Comparison of ENCODE assay signal across 8 mouse cellular contexts in the genomic region with DNA sequence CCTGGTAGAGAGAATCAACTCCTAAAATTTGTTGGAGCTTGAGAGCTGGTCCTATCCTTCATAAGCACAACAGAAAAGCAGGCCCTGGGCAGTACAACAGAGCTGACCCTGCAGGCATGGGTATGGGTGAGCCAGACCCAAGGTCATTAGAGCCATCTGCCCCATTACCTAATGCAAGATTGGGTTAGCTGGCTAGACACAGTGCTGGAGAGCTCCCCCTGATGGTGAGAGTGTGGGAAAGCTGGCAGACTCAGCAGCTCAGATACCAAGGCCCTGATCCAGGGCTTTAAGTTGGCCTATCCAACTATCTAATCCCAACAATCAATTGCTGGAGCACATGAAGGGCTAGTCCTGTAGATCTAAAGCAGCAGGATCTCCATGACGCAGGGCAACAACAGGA. TPM values are rescaled to one million over a fixed set of nuclear protein-coding genes. Genes with fewer than 3 reads are reported as not detected.
DNase-seq lines count a peak whose midpoint lies in the region; ATAC-seq and TF ChIP-seq lines count a peak whose summit lies in the region.

No protein-coding gene starts in this region.

- no peak overlapping the region for H3K9ac ChIP-seq in MEL (ENCODE audit: control insufficient read depth, low read depth, low read length, poor library complexity, severe bottlenecking)
- H3K9ac ChIP-seq in forebrain, embryonic 15.5 days (replicated peaks) = no peak overlapping the region

- no peaks in the 10 kb centered on the region for H3K9me3 ChIP-seq in MEL (replicated peaks; ENCODE audit: insufficient read depth, low read length)
- H3K9me3 ChIP-seq in forebrain, embryonic 15.5 days = no peaks in the 10 kb centered on the region

- WGBS in forebrain, embryonic 15.5 days = 91% methylated on average over 1 of the region's 1 CpGs

- no peak; a peak in 1 of 4 replicates for TF ChIP-seq POLR2A in MEL (IDR thresholded peaks at IDR 0.05; ENCODE audit: control insufficient read depth in 1 of 2, insufficient read depth in 1 of 2, low read depth in 1 of 2, low read length in 2 of 2, poor library complexity in 1 of 2)

- no peak overlapping the region for H3K4me2 ChIP-seq in forebrain, embryonic 15.5 days (replicated peaks)

- peak; percentile 36 for TF ChIP-seq RAD21 in MEL (IDR thresholded peaks at IDR 0.05; ENCODE audit: low read depth, low read length)

- H3K4me3 ChIP-seq in left cerebral cortex, adult 2 months = no peak overlapping the region
- H3K4me3 ChIP-seq in MEL (ENCODE audit: control insufficient read depth in 1 of 2, insufficient read depth in 1 of 2, low read depth in 2 of 2, low read length in 2 of 2) = no peak overlapping the region
- H3K4me3 ChIP-seq in forebrain, embryonic 15.5 days = no peak overlapping the region

- H3K4me1 ChIP-seq in MEL (ENCODE audit: control insufficient read depth in 1 of 2, insufficient read depth in 2 of 2, low read length in 2 of 2) = peaks cover 3 to 5% of the 10 kb centered on the region in 2 experiments; a peak in 3 of 4 replicates
- H3K4me1 ChIP-seq in forebrain, embryonic 15.5 days = peaks cover 18% of the 10 kb centered on the region

- peaks cover 16% of the 10 kb centered on the region for H3K79me2 ChIP-seq in MEL (ENCODE audit: control insufficient read depth, insufficient read depth, low read length, poor library complexity)

- ATAC-seq in cerebellum, adult (ENCODE audit: insufficient number of reproducible peaks, low FRiP score, low TSS enrichment) = peak; percentile 58; the same call in 1 of the 2 replicates
- no peak for ATAC-seq in forebrain, embryonic 15.5 days (replicated peaks)

- H3K27ac ChIP-seq in left cerebral cortex, adult 2 months = no peak overlapping the region
- no peak overlapping the region for H3K27ac ChIP-seq in MEL (ENCODE audit: control insufficient read depth, low read depth, low read length)
- no peak overlapping the region for H3K27ac ChIP-seq in forebrain, embryonic 15.5 days (replicated peaks)

- TF ChIP-seq EP300 in MEL (IDR thresholded peaks at IDR 0.05; ENCODE audit: low read depth in 1 of 2, low read length in 2 of 2) = no peak

- DNase-seq in left cerebral cortex, adult 2 months (ENCODE audit: extremely low spot score in 1 of 2, low spot score in 2 of 2) = peak in 1 of 2 experiments; percentile 47
- DNase-seq in left cerebral cortex, adult 8-10 months (ENCODE audit: low spot score in 2 of 2) = no peak
- DNase-seq in MEL (ENCODE audit: low read depth, low spot score) (peak; percentile 77), liver (peak; percentile 64)
- peak; percentile 40 for DNase-seq in gastrocnemius, postnatal 10 days
- DNase-seq in ovary, postnatal 36 days (ENCODE audit: low spot score) = peak; percentile 62

- peak; percentile 73 for TF ChIP-seq CTCF in left cerebral cortex, adult 2 months (IDR thresholded peaks at IDR 0.05)
- TF ChIP-seq CTCF in MEL (IDR thresholded peaks at IDR 0.05 in 2 of 3, conservative IDR thresholded peaks at IDR 0.05 in 1 of 3; ENCODE audit: control insufficient read depth in 1 of 3, insufficient read depth in 1 of 3, low read depth in 2 of 3, low read length in 3 of 3, poor library complexity in 1 of 3, severe bottlenecking in 1 of 3) = peak; percentile 80 to 88 (median 86)

- H3K36me3 ChIP-seq in MEL (ENCODE audit: control insufficient read depth in 1 of 2, insufficient read depth in 2 of 2, low read length in 2 of 2) = peaks cover 11 to 12% of the 10 kb centered on the region in 2 experiments
- peaks cover 69% of the 10 kb centered on the region for H3K36me3 ChIP-seq in forebrain, embryonic 15.5 days

- intact Hi-C loops in left cerebral cortex, adult 2 months (cut with DNase I) = loop anchor here (2.0 kb wide), 1 partner anchor 18 kb away; no protein-coding TSS in a partner anchor

- no peaks in the 10 kb centered on the region for H3K27me3 ChIP-seq in MEL (ENCODE audit: control insufficient read depth in 1 of 2, insufficient read depth in 2 of 2, low read length in 2 of 2)
- H3K27me3 ChIP-seq in forebrain, embryonic 15.5 days = no peaks in the 10 kb centered on the region

TF ChIP-seq in MEL, 35 proteins besides CTCF, POLR2A, EP300 and RAD21:
- TF ChIP-seq GABPA (IDR thresholded peaks at IDR 0.05; ENCODE audit: low read depth, low read length) = no peak
- TF ChIP-seq BHLHE40 (IDR thresholded peaks at IDR 0.05; ENCODE audit: borderline replicate concordance, low read depth, low read length) = no peak
- TF ChIP-seq UBTF (IDR thresholded peaks at IDR 0.05; ENCODE audit: borderline replicate concordance, insufficient read depth, low read depth, low read length) = no peak
- TF ChIP-seq TBP (IDR thresholded peaks at IDR 0.05; ENCODE audit: low read depth, low read length) = no peak
- no peak for TF ChIP-seq TAL1 (IDR thresholded peaks at IDR 0.05; ENCODE audit: low read length)
- TF ChIP-seq MYC (IDR thresholded peaks at IDR 0.05; ENCODE audit: low read depth, low read length) = no peak
- no peak for TF ChIP-seq ELF1 (IDR thresholded peaks at IDR 0.05; ENCODE audit: low read depth, low read length)
- TF ChIP-seq MYB (IDR thresholded peaks at IDR 0.05; ENCODE audit: low read depth, low read length) = no peak
- no peak for TF ChIP-seq MAZ (IDR thresholded peaks at IDR 0.05; ENCODE audit: low read depth, low read length)
- TF ChIP-seq JUND (IDR thresholded peaks at IDR 0.05; ENCODE audit: low read depth, low read length) = no peak
- TF ChIP-seq HCFC1 (IDR thresholded peaks at IDR 0.05; ENCODE audit: low read depth, low read length) = 0 out of 2 replicates have a peak, but pooled peaks have one; percentile 25
- no peak for TF ChIP-seq CHD1 (IDR thresholded peaks at IDR 0.05; ENCODE audit: low read depth, low read length)
- no peak for TF ChIP-seq E2F4 (IDR thresholded peaks at IDR 0.05; ENCODE audit: borderline replicate concordance, low read depth, low read length)
- peak; percentile 55 for TF ChIP-seq SMC3 (IDR thresholded peaks at IDR 0.05; ENCODE audit: low read depth, low read length)
- TF ChIP-seq TCF12 (IDR thresholded peaks at IDR 0.05; ENCODE audit: low read depth, low read length) = no peak
- no peak for TF ChIP-seq USF1 (IDR thresholded peaks at IDR 0.05; ENCODE audit: low read depth, low read length)
- TF ChIP-seq MAX (IDR thresholded peaks at IDR 0.05; ENCODE audit: low read length) = no peak
- no peak for TF ChIP-seq ETS1 (IDR thresholded peaks at IDR 0.05; ENCODE audit: low read depth, low read length)
TF ChIP-seq in MEL: peak in this region for 2.

RNA-seq across cellular contexts. Expression of a gene that starts 4.5 kb away (rescaled TPM):
- total RNA-seq in left cerebral cortex, adult 2 months (2021) = 10 to 100 TPM; 83.2 to 86.4 TPM
- 10 to 100 TPM; 87.7 to 91.0 (median 89.3) TPM for total RNA-seq in left cerebral cortex, adult 8-10 months (2022)
- total RNA-seq in MEL (2012; rRNA removed) = 20.3 TPM in 2 replicates
- polyA plus RNA-seq in MEL (2012; ENCODE audit: insufficient read depth in 1 of 2, insufficient read length in 2 of 2, low read depth in 1 of 2, low replicate concordance in 2 of 2, missing spikeins in 1 of 2) = 10 to 100 TPM in 1 of 2 experiments, not detected in 1; 38.6 TPM
- total RNA-seq in gastrocnemius, postnatal 10 days (2021) = 10 to 100 TPM; 71.3 to 76.5 TPM
- polyA plus RNA-seq in forebrain, embryonic 15.5 days (2015; fragmentation: Nextera tagmentation; extraction: Ambion mirVana) = 24.7 and 27.4 TPM in 2 replicates

RNA-seq across cellular contexts. Expression of a gene that starts 5.1 kb away (rescaled TPM):
- 100 to 1,000 TPM; 186 to 193 TPM for total RNA-seq in left cerebral cortex, adult 2 months (2021)
- 100 to 1,000 TPM; 204 to 222 (median 213) TPM for total RNA-seq in left cerebral cortex, adult 8-10 months (2022)
- 342 and 371 TPM in 2 replicates for total RNA-seq in MEL (2012; rRNA removed)
- polyA plus RNA-seq in MEL (2012; ENCODE audit: insufficient read depth in 1 of 2, insufficient read length in 2 of 2, low read depth in 1 of 2, low replicate concordance in 2 of 2, missing spikeins in 1 of 2) = 100 to 1,000 TPM in 1 of 2 experiments, not detected in 1; 480 TPM
- 100 to 1,000 TPM; 140 to 148 TPM for total RNA-seq in gastrocnemius, postnatal 10 days (2021)
- 369 and 379 TPM in 2 replicates for polyA plus RNA-seq in forebrain, embryonic 15.5 days (2015; fragmentation: Nextera tagmentation; extraction: Ambion mirVana)

RNA-seq across cellular contexts. Expression of a gene that starts 22.8 kb away (rescaled TPM):
- total RNA-seq in left cerebral cortex, adult 2 months (2021) = 10 to 100 TPM; 45.9 to 47.1 TPM
- 10 to 100 TPM; 42.9 to 51.6 (median 49.4) TPM for total RNA-seq in left cerebral cortex, adult 8-10 months (2022)
- total RNA-seq in MEL (2012; rRNA removed) = 60.1 and 73.7 TPM in 2 replicates
- 10 to 100 TPM in 1 of 2 experiments, not detected in 1; 60.6 TPM for polyA plus RNA-seq in MEL (2012; ENCODE audit: insufficient read depth in 1 of 2, insufficient read length in 2 of 2, low read depth in 1 of 2, low replicate concordance in 2 of 2, missing spikeins in 1 of 2)
- 10 to 100 TPM; 18.0 to 20.2 TPM for total RNA-seq in gastrocnemius, postnatal 10 days (2021)
- 91.5 and 95.3 TPM in 2 replicates for polyA plus RNA-seq in forebrain, embryonic 15.5 days (2015; fragmentation: Nextera tagmentation; extraction: Ambion mirVana)

RNA-seq across cellular contexts. Expression of a gene that starts 46.3 kb away (rescaled TPM):
- 10 to 100 TPM; 23.7 to 25.3 TPM for total RNA-seq in left cerebral cortex, adult 2 months (2021)
- total RNA-seq in left cerebral cortex, adult 8-10 months (2022) = 10 to 100 TPM; 18.8 to 22.0 (median 19.8) TPM
- 30.7 and 34.2 TPM in 2 replicates for total RNA-seq in MEL (2012; rRNA removed)
- 10 to 100 TPM in 1 of 2 experiments, not detected in 1; 42.8 TPM for polyA plus RNA-seq in MEL (2012; ENCODE audit: insufficient read depth in 1 of 2, insufficient read length in 2 of 2, low read depth in 1 of 2, low replicate concordance in 2 of 2, missing spikeins in 1 of 2)
- total RNA-seq in gastrocnemius, postnatal 10 days (2021) = 10 to 100 TPM; 16.0 to 17.2 TPM
- 29.9 and 34.5 TPM in 2 replicates for polyA plus RNA-seq in forebrain, embryonic 15.5 days (2015; fragmentation: Nextera tagmentation; extraction: Ambion mirVana)

Comparison
In these comparisons a context has a peak if more than half of its experiments do, and no peak if none do; other contexts are left out.
1. DNase-seq: peak in MEL (single experiment), gastrocnemius, postnatal 10 days (single experiment), liver (single experiment) and ovary, postnatal 36 days (single experiment); none in left cerebral cortex, adult 8-10 months (0 of 2).